Mouse (Mus musculus) midbrain, embryonic 15.5 days (tissue): ENCODE measurements at regions not wholly inside any gene's neighbourhood (a gene's known extent, or its start where the extent isn't known, plus 50 kb on each side); places are given as distances from the start of the nearest gene placed in this dataset. TPM values are rescaled to one million over a fixed set of nuclear protein-coding genes. Genes with fewer than 3 reads are reported as not detected.

ENCODE experiments used
- ATAC-seq: fragments of 200-750 bp; cut with Nextera tagmentation; replicated peaks from 2 replicates; pipeline ENCODE4 v1.8.0; 2017; ENCODE audit warnings: moderate TSS enrichment
- H3K27ac ChIP-seq: fragments of 300-500 bp; sonication (generic); 2 replicates; pipeline ENCODE4 v1.5.1; 2015; ENCODE audit warnings: mild to moderate bottlenecking, inconsistent platforms
- H3K27me3 ChIP-seq: fragments of 300-500 bp; sonication (generic); replicated peaks from 2 replicates; pipeline ENCODE4 v1.6.1; 2015; ENCODE audit warnings: inconsistent platforms
- H3K36me3 ChIP-seq: fragments of 300-500 bp; sonication (generic); replicated peaks from 2 replicates; pipeline ENCODE4 v1.6.1; 2015; ENCODE audit warnings: inconsistent platforms
- H3K4me1 ChIP-seq: fragments of 300-500 bp; sonication (generic); 2 replicates; pipeline ENCODE4 v1.6.1; 2015; ENCODE audit warnings: inconsistent platforms
- H3K4me2 ChIP-seq: fragments of 300-500 bp; sonication (generic); 2 replicates; pipeline ENCODE4 v1.6.1; 2015; ENCODE audit warnings: inconsistent platforms, mild to moderate bottlenecking, moderate library complexity
- H3K4me3 ChIP-seq: fragments of 300-500 bp; sonication (generic); 2 replicates; pipeline ENCODE4 v1.5.1; 2015; ENCODE audit warnings: mild to moderate bottlenecking, inconsistent platforms
- H3K9ac ChIP-seq: fragments of 300-500 bp; sonication (generic); 2 replicates; pipeline ENCODE4 v1.6.1; 2015; ENCODE audit warnings: mild to moderate bottlenecking, inconsistent platforms
- H3K9me3 ChIP-seq: fragments of 300-500 bp; sonication (generic); 2 replicates; pipeline ENCODE4 v1.6.1; 2016; ENCODE audit warnings: inconsistent platforms
- WGBS: fragments of 180-500 bp; shearing (Covaris S2); methylation state at CpG from one replicate; pipeline ENCODE4 v1.1.7; 2015; ENCODE audit warnings: mixed read lengths; 5-methylcytosine and 5-hydroxymethylcytosine counted together
- microRNA-seq: library from miRNA; unstranded; fragments of <30 nt; microRNA quantifications from one replicate; pipeline ENCODE4, GENCODE M21; 2016

- Histone ChIP-seq H3K4me3 (no peak overlapping the region), H3K27me3 (no peaks in the 10 kb centered on the region), H3K36me3 (no peaks in the 10 kb centered on the region), H3K9ac (no peak overlapping the region), H3K4me2 (no peak overlapping the region), H3K9me3 (no peaks in the 10 kb centered on the region), H3K27ac (no peak overlapping the region), H3K4me1 (0 out of 2 replicates have a peak, but pooled peaks cover 5% of the 10 kb centered on the region)
- no peak for ATAC-seq
- WGBS = 87% methylated on average over 4 of the region's 4 CpGs
Observed at GRCm38 (mm10) chr1:77281741-77282140, 233.1 kb downstream of the Epha4 start.

GRCm38 (mm10) chr1:77298713-77299132 lies 216.2 kb downstream of the Epha4 start:
- Histone ChIP-seq H3K27me3 (no peaks in the 10 kb centered on the region), H3K4me1 (no peaks in the 10 kb centered on the region), H3K36me3 (no peaks in the 10 kb centered on the region), H3K9me3 (no peaks in the 10 kb centered on the region), H3K9ac (no peak overlapping the region), H3K27ac (no peak overlapping the region), H3K4me2 (no peak overlapping the region), H3K4me3 (no peak overlapping the region)
- no peak for ATAC-seq
- 87% methylated on average over 4 of the region's 4 CpGs for WGBS

- Histone ChIP-seq H3K27me3 (no peaks in the 10 kb centered on the region), H3K27ac (no peak overlapping the region), H3K4me3 (no peak overlapping the region), H3K9ac (no peak overlapping the region), H3K4me2 (no peak overlapping the region), H3K9me3 (no peaks in the 10 kb centered on the region), H3K36me3 (no peaks in the 10 kb centered on the region), H3K4me1 (no peaks in the 10 kb centered on the region)
- WGBS = 79% methylated on average over 2 of the region's 2 CpGs
- no peak for ATAC-seq
Observed at GRCm38 (mm10) chr1:77300806-77301205, 214.1 kb downstream of the Epha4 start.

- no peaks in the 10 kb centered on the region for H3K27me3 ChIP-seq
- no peak overlapping the region for H3K9ac ChIP-seq
- no peak overlapping the region for H3K27ac ChIP-seq
- WGBS = 88% methylated on average over 2 of the region's 2 CpGs
- no peak overlapping the region for H3K4me3 ChIP-seq
- ATAC-seq = no peak
- no peak overlapping the region for H3K4me2 ChIP-seq
- no peaks in the 10 kb centered on the region for H3K36me3 ChIP-seq
- H3K4me1 ChIP-seq = no peaks in the 10 kb centered on the region
- H3K9me3 ChIP-seq = no peaks in the 10 kb centered on the region
Observed at GRCm38 (mm10) chr1:77304770-77305169, 210.1 kb downstream of the Epha4 start.

- ATAC-seq = no peak
- no peaks in the 10 kb centered on the region for H3K9me3 ChIP-seq
- no peak overlapping the region for H3K4me2 ChIP-seq
- H3K36me3 ChIP-seq = no peaks in the 10 kb centered on the region
- no peak overlapping the region for H3K27ac ChIP-seq
- no peaks in the 10 kb centered on the region for H3K27me3 ChIP-seq
- no peak overlapping the region for H3K9ac ChIP-seq
- WGBS = 84% methylated on average over 4 of the region's 4 CpGs
- no peak overlapping the region for H3K4me3 ChIP-seq
- H3K4me1 ChIP-seq = no peaks in the 10 kb centered on the region
Observed at GRCm38 (mm10) chr1:77307745-77308144, 207.1 kb downstream of the Epha4 start.

GRCm38 (mm10) chr1:77313119-77313518 lies 201.8 kb downstream of the Epha4 start:
- Histone ChIP-seq H3K36me3 (no peaks in the 10 kb centered on the region), H3K4me1 (no peaks in the 10 kb centered on the region), H3K27ac (no peak overlapping the region), H3K4me2 (no peak overlapping the region), H3K9me3 (no peaks in the 10 kb centered on the region), H3K27me3 (no peaks in the 10 kb centered on the region), H3K9ac (no peak overlapping the region), H3K4me3 (no peak overlapping the region)
- WGBS = 56% methylated on average over 3 of the region's 3 CpGs
- ATAC-seq = no peak

- Histone ChIP-seq H3K9me3 (no peaks in the 10 kb centered on the region), H3K27ac (no peak overlapping the region), H3K4me2 (no peak overlapping the region), H3K36me3 (no peaks in the 10 kb centered on the region), H3K27me3 (no peaks in the 10 kb centered on the region), H3K4me1 (no peaks in the 10 kb centered on the region), H3K4me3 (no peak overlapping the region), H3K9ac (no peak overlapping the region)
- ATAC-seq = no peak
- WGBS = 75% methylated on average over 3 of the region's 3 CpGs
Observed at GRCm38 (mm10) chr1:77315347-77315746, 199.5 kb downstream of the Epha4 start.

GRCm38 (mm10) chr1:77316198-77316597 lies 198.7 kb downstream of the Epha4 start:
- ATAC-seq = no peak
- no peaks in the 10 kb centered on the region for H3K36me3 ChIP-seq
- WGBS = 67% methylated on average over 9 of the region's 9 CpGs
- H3K4me2 ChIP-seq = no peak overlapping the region
- H3K9ac ChIP-seq = no peak overlapping the region
- no peaks in the 10 kb centered on the region for H3K9me3 ChIP-seq
- no peaks in the 10 kb centered on the region for H3K27me3 ChIP-seq
- no peak overlapping the region for H3K4me3 ChIP-seq
- no peaks in the 10 kb centered on the region for H3K4me1 ChIP-seq
- H3K27ac ChIP-seq = no peak overlapping the region

Small RNA genes in the stretch of these regions (microRNA-seq; reads per million reads assigned to microRNA genes)
- gene Mir6343 = not detected
